Mouse (Mus musculus): Measurements from ENCODE around the gene Ern2. TPM values are rescaled to one million over a fixed set of nuclear protein-coding genes. Genes with fewer than 3 reads are reported as not detected.

Ern2 gene
- polyA plus RNA-seq, 1 experiment = not detected

DNA sequence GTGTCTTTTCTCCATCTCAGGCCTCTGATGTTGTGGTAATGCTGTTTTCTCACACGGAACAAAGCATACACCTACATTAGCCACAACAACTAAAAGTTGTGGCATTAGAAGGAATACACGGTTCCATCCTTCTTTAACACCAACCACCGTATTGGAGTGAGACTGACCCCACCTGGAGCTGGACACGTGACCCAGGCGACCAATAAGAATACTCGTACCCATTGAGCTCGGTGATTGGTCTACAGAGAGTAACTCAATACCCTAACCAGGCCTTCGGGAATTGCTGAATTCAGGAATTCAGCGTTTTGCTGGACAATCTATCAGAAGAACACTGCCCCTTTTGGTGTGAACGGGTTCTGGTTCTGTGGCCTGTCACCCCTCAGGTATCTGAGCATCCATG lies 5.1 kb upstream of the Ern2 start:
- H3K4me1 ChIP-seq (ENCODE audit: control insufficient read depth, insufficient read depth, insufficient read length) = no peaks in the 10 kb centered on the region
- 86% methylated on average over 10 of the region's 10 CpGs for WGBS
- no peak for TF ChIP-seq POLR2A (IDR thresholded peaks at IDR 0.05; ENCODE audit: low read depth, low read length)
- TF ChIP-seq CTCF (IDR thresholded peaks at IDR 0.05; ENCODE audit: extremely low read depth, insufficient read depth, insufficient read length, insufficient replicate concordance) = no peak
- H3K36me3 ChIP-seq (ENCODE audit: control insufficient read depth, insufficient read depth, low read length) = no peaks in the 10 kb centered on the region
- H3K4me3 ChIP-seq (ENCODE audit: extremely low read depth, insufficient read depth, insufficient read length) = no peak overlapping the region
- DNase-seq (ENCODE audit: low read depth in 1 of 2, low spot score in 2 of 2) = no peak
- H3K27ac ChIP-seq (ENCODE audit: insufficient read depth, low read length) = no peak overlapping the region
- H3K27me3 ChIP-seq (ENCODE audit: control insufficient read depth, insufficient read depth, low read length) = no peaks in the 10 kb centered on the region

DNA sequence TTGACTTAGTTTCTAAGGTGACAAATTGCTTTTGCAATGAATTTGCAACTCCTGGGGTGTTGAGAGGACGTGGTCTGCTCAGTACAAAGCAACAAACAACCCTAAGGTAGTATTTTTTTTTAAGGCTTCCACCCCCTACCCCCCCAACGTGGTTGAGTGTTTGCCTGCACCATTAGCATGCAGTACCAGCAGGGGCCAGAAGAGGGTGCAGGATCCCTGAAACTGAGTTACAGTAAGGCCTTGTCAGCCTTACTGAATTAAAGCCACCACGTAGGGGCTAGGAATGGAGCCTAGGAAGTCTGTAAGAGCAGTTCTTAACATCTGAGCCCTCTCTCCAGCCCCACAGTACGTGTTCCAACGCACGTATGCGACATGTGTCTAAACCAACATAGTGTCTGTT lies 3.5 kb upstream of the Ern2 start:
- no peaks in the 10 kb centered on the region for H3K36me3 ChIP-seq (ENCODE audit: control insufficient read depth, insufficient read depth, low read length)
- TF ChIP-seq POLR2A (IDR thresholded peaks at IDR 0.05; ENCODE audit: low read depth, low read length) = no peak
- peak; percentile 53; the same call in 1 of the 2 replicates for TF ChIP-seq CTCF (IDR thresholded peaks at IDR 0.05; ENCODE audit: extremely low read depth, insufficient read depth, insufficient read length, insufficient replicate concordance)
- no peak overlapping the region for H3K27ac ChIP-seq (ENCODE audit: insufficient read depth, low read length)
- H3K4me1 ChIP-seq (ENCODE audit: control insufficient read depth, insufficient read depth, insufficient read length) = no peaks in the 10 kb centered on the region
- 46% methylated on average over 7 of the region's 7 CpGs for WGBS
- DNase-seq (ENCODE audit: low read depth in 1 of 2, low spot score in 2 of 2) = peak; percentile 34 to 35
- no peak overlapping the region for H3K4me3 ChIP-seq (ENCODE audit: extremely low read depth, insufficient read depth, insufficient read length)
- no peaks in the 10 kb centered on the region for H3K27me3 ChIP-seq (ENCODE audit: control insufficient read depth, insufficient read depth, low read length)

DNA sequence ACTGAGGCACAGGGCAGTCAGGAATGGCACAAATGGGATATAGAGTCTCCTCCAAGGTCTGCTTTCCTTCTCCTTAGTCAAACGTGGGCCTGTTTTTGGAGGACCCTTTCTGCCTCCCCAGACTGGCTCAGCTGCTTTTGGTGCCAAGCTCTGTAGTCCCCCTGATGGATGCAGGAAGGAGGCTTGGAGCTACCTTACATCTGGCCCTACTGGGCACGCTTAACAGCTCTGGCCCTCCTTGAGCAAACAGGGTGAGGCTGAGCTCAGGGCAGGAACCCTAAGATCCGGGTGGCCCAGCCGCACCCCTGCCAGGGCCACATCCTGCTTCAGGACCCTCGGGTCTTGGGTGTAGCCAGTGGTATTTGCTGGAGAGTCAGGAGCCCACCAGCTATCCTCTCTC lies 1.4 kb downstream of the Ern2 start:
- no peaks in the 10 kb centered on the region for H3K4me1 ChIP-seq (ENCODE audit: control insufficient read depth, insufficient read depth, insufficient read length)
- H3K27ac ChIP-seq (ENCODE audit: insufficient read depth, low read length) = no peak overlapping the region
- H3K27me3 ChIP-seq (ENCODE audit: control insufficient read depth, insufficient read depth, low read length) = no peaks in the 10 kb centered on the region
- DNase-seq (ENCODE audit: low read depth in 1 of 2, low spot score in 2 of 2) = no peak
- H3K4me3 ChIP-seq (ENCODE audit: extremely low read depth, insufficient read depth, insufficient read length) = no peak overlapping the region
- no peaks in the 10 kb centered on the region for H3K36me3 ChIP-seq (ENCODE audit: control insufficient read depth, insufficient read depth, low read length)
- WGBS = 68% methylated on average over 5 of the region's 5 CpGs
- TF ChIP-seq CTCF (IDR thresholded peaks at IDR 0.05; ENCODE audit: extremely low read depth, insufficient read depth, insufficient read length, insufficient replicate concordance) = no peak
- TF ChIP-seq POLR2A (IDR thresholded peaks at IDR 0.05; ENCODE audit: low read depth, low read length) = no peak

DNA sequence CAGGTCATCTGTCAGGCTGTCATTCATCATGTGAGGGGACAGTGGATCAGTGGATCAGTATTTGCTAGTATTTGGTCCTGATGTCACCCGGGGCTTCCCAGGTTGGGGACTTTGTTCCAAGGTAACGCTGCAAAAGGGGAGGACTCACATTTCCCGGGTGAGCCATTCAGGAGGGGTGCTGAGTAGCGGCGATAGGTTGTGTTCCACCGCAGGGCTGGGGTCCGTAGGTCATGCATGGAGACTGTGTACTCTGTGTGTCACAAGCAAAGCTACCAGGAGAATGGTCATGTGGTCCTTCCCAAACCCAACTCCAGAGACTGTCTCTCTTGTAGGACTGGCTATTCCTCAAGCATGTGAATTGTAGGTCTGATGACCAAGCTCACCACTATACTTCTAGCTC lies 5.3 kb downstream of the Ern2 start:
- H3K4me1 ChIP-seq (ENCODE audit: control insufficient read depth, insufficient read depth, insufficient read length) = no peaks in the 10 kb centered on the region
- H3K4me3 ChIP-seq (ENCODE audit: extremely low read depth, insufficient read depth, insufficient read length) = no peak overlapping the region
- TF ChIP-seq CTCF (IDR thresholded peaks at IDR 0.05; ENCODE audit: extremely low read depth, insufficient read depth, insufficient read length, insufficient replicate concordance) (no peak), POLR2A (IDR thresholded peaks at IDR 0.05; ENCODE audit: low read depth, low read length) (no peak)
- H3K36me3 ChIP-seq (ENCODE audit: control insufficient read depth, insufficient read depth, low read length) = no peaks in the 10 kb centered on the region
- DNase-seq (ENCODE audit: low read depth in 1 of 2, low spot score in 2 of 2) = no peak
- H3K27ac ChIP-seq (ENCODE audit: insufficient read depth, low read length) = no peak overlapping the region
- 93% methylated on average over 7 of the region's 7 CpGs for WGBS
- H3K27me3 ChIP-seq (ENCODE audit: control insufficient read depth, insufficient read depth, low read length) = no peaks in the 10 kb centered on the region

DNA sequence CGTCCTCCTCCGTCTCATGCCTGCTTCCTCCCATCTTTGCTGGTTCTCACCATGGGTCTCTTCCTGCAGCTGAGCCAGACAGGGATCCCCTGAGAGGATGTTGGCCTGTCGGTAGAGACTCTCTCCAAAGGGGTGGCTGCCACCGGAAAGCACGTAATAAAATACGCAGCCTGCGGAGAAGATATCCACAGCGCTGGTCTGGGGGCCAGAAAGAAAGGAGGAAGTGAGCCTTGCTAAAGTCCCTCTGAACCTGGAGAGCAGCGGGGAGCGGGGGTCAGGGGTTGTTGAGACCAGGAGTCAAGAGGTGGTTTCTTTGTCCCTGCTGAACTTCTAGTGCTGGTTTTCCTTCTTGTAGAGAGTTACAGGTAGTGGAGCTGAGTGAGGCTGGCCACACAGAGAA lies 14.4 kb downstream of the Ern2 start:
- 47% methylated on average over 10 of the region's 10 CpGs for WGBS
- TF ChIP-seq CTCF (IDR thresholded peaks at IDR 0.05; ENCODE audit: extremely low read depth, insufficient read depth, insufficient read length, insufficient replicate concordance) (no peak), POLR2A (IDR thresholded peaks at IDR 0.05; ENCODE audit: low read depth, low read length) (no peak)
- Histone ChIP-seq H3K36me3 (ENCODE audit: control insufficient read depth, insufficient read depth, low read length) (peaks cover 5% of the 10 kb centered on the region; the same call in 1 of the 2 replicates), H3K4me1 (ENCODE audit: control insufficient read depth, insufficient read depth, insufficient read length) (no peaks in the 10 kb centered on the region), H3K27ac (ENCODE audit: insufficient read depth, low read length) (no peak overlapping the region), H3K4me3 (ENCODE audit: extremely low read depth, insufficient read depth, insufficient read length) (no peak overlapping the region), H3K27me3 (ENCODE audit: control insufficient read depth, insufficient read depth, low read length) (no peaks in the 10 kb centered on the region)
- no peak for DNase-seq (ENCODE audit: low read depth in 1 of 2, low spot score in 2 of 2)

DNA sequence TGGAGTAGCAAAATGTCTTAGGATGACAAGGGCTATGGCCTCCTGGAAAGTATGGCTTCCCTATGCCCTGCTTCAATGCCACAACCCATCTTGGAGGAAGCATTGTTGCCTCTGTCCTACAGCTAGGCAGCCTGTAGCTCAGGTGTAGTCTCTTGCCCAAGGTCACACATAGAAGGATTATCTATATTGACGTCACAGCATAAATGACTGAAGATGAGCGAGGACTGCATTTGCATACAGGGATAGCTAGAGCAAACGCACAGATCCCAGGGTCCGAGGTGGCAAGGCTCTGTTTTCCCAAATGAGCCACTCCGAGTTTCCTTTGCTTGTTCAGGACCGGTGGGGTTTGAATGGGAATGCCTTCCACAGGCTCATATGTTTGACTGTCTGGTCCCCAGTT lies 15.3 kb downstream of the Ern2 start:
- no peak for DNase-seq (ENCODE audit: low read depth in 1 of 2, low spot score in 2 of 2)
- Histone ChIP-seq H3K27ac (ENCODE audit: insufficient read depth, low read length) (no peak overlapping the region), H3K36me3 (ENCODE audit: control insufficient read depth, insufficient read depth, low read length) (peaks cover 5% of the 10 kb centered on the region; the same call in 1 of the 2 replicates), H3K4me1 (ENCODE audit: control insufficient read depth, insufficient read depth, insufficient read length) (no peaks in the 10 kb centered on the region), H3K4me3 (ENCODE audit: extremely low read depth, insufficient read depth, insufficient read length) (no peak overlapping the region), H3K27me3 (ENCODE audit: control insufficient read depth, insufficient read depth, low read length) (no peaks in the 10 kb centered on the region)
- TF ChIP-seq CTCF (IDR thresholded peaks at IDR 0.05; ENCODE audit: extremely low read depth, insufficient read depth, insufficient read length, insufficient replicate concordance) = no peak
- TF ChIP-seq POLR2A (IDR thresholded peaks at IDR 0.05; ENCODE audit: low read depth, low read length) = no peak
- 92% methylated on average over 6 of the region's 6 CpGs for WGBS

DNA sequence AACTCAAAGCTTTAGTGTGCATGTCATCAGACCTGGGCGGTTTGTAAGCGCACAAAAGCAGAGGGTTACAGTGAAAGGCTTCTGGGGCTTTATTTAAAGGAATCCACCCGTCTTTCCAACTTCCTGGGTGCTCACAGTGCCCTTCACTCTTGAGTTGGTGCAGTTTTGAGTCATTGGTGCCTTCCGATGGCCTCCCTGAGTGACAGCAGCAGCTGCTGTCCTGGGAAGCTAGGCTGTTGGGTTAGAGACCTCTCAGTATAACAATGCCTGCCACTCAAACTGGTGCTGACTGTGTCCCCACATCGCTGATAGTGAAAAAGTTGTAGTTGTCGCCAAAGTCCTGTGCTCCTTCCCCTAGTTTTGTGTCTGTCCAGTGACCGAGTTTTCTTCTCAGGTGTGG lies 18.8 kb downstream of the Ern2 start:
- TF ChIP-seq POLR2A (IDR thresholded peaks at IDR 0.05; ENCODE audit: low read depth, low read length) (no peak), CTCF (IDR thresholded peaks at IDR 0.05; ENCODE audit: extremely low read depth, insufficient read depth, insufficient read length, insufficient replicate concordance) (no peak)
- DNase-seq (ENCODE audit: low read depth in 1 of 2, low spot score in 2 of 2) = no peak
- Histone ChIP-seq H3K4me3 (ENCODE audit: extremely low read depth, insufficient read depth, insufficient read length) (no peak overlapping the region), H3K27me3 (ENCODE audit: control insufficient read depth, insufficient read depth, low read length) (no peaks in the 10 kb centered on the region), H3K4me1 (ENCODE audit: control insufficient read depth, insufficient read depth, insufficient read length) (no peaks in the 10 kb centered on the region), H3K36me3 (ENCODE audit: control insufficient read depth, insufficient read depth, low read length) (peaks cover 5% of the 10 kb centered on the region; the same call in 1 of the 2 replicates), H3K27ac (ENCODE audit: insufficient read depth, low read length) (no peak overlapping the region)
- 95% methylated on average over 7 of the region's 7 CpGs for whole genome bisulfite sequencing
